Mouse (Mus musculus): Measurements from ENCODE around the gene Rnf31.

DNA sequence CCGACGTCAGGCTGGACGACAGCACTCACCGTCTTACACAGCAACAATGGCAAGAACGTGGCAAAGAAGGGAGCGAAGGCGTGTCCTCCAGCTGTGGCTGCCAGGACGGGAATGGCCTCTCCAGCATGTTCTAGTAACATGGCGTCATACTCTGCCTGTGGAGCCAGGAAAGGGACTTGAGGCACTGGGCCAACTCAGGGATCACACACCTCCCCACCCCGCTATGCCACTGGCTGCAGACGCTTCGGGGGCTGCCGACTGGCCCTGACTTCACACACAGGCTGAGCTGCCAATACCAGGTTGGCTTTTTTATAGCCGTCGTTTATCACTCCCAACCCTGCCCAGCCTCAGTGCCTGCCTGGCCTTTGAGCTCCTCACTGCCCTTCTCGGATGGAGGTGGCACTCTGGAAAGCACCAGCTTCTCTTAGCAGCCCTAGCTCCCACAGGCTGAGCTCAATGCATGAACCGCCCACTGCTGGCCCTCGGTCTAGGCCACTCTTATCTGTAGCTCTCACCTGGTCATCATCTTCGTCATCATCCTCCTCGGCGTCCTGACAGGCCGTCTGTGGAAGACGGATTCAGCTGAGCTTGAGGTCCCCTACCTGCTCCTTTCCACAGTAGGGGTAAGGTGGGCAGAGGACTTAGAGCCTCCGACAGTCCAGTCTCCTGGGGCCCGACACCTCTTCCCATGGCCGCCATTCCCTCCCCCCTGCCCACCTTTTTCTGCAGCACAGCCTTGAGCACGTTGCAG lies 36.7 kb downstream of the Rnf31 start:
- TF ChIP-seq CTCF (IDR thresholded peaks at IDR 0.05; ENCODE audit: low read depth) (no peak), EP300 (IDR thresholded peaks at IDR 0.05; ENCODE audit: low read depth) (no peak)

Measured in heart, postnatal 0 days (tissue).